Mouse (Mus musculus): ENCODE data around the gene Wdr90. TPM values are rescaled to one million over a fixed set of nuclear protein-coding genes. Genes with fewer than 3 reads are reported as not detected.
"Not testable (repeated sequence)": the region's sequence is repeated elsewhere in the genome, so short reads cannot be mapped to it uniquely, and the experiment has no call there.

Wdr90 gene
- polyA plus RNA-seq, 1 experiment, result 21.6 TPM

- DNase-seq, result no peak
- peak overlapping the region; percentile 96 for H3K4me3 ChIP-seq (replicated peaks; ENCODE audit: insufficient read depth, low read depth, low read length)
- H3K27me3 ChIP-seq (ENCODE audit: control insufficient read depth, insufficient read depth, low read length), result no peaks in the 10 kb centered on the region
- WGBS, result 43% methylated on average over 10 of the region's 10 CpGs
- TF ChIP-seq POLR2A (IDR thresholded peaks at IDR 0.05; ENCODE audit: borderline replicate concordance, insufficient read depth, low read length) (no peak), CTCF (IDR thresholded peaks at IDR 0.05; ENCODE audit: borderline replicate concordance, insufficient read depth, low read depth, low read length) (no peak)
- H3K4me1 ChIP-seq (ENCODE audit: control insufficient read depth, insufficient read depth, low read length), result peaks cover 28% of the 10 kb centered on the region
- no peak overlapping the region for H3K27ac ChIP-seq (ENCODE audit: insufficient read depth, low read length)
These were observed 15.1 kb upstream of the Wdr90 start for GRCm38 (mm10) chr17:25876347-25876915.

GRCm38 (mm10) chr17:25875171-25876136 is 14.2 kb upstream of the Wdr90 start:
- under 1% methylated on average over 59 of the region's 59 CpGs for WGBS

GRCm38 (mm10) chr17:25874721-25875170 is 13.4 kb upstream of the Wdr90 start, which contains the start of gene Mettl26:
TSS of gene Mettl26 (plus strand) at chr17:25875074.
- H3K27ac ChIP-seq (ENCODE audit: insufficient read depth, low read length), result peak within 1 kb of the TSS; percentile 74
- TF ChIP-seq POLR2A (IDR thresholded peaks at IDR 0.05; ENCODE audit: borderline replicate concordance, insufficient read depth, low read length) (no peak), CTCF (IDR thresholded peaks at IDR 0.05; ENCODE audit: borderline replicate concordance, insufficient read depth, low read depth, low read length) (0 out of 2 replicates have a peak, but pooled peaks have one; percentile 7)
- H3K27me3 ChIP-seq (ENCODE audit: control insufficient read depth, insufficient read depth, low read length), result no peaks in the 10 kb centered on the region
- under 1% methylated on average over 25 of the region's 25 CpGs for WGBS
- peaks cover 13% of the 10 kb centered on the region for H3K4me1 ChIP-seq (ENCODE audit: control insufficient read depth, insufficient read depth, low read length)
- H3K4me3 ChIP-seq (replicated peaks; ENCODE audit: insufficient read depth, low read depth, low read length), result peak within 1 kb of the TSS; percentile 96
- peak; percentile 87 to 97 for DNase-seq

More at GRCm38 (mm10) chr17:25875171-25876136, 14.2 kb upstream of the Wdr90 start:
- peak; percentile 92 to 93 for DNase-seq
- no peak for TF ChIP-seq CTCF (IDR thresholded peaks at IDR 0.05; ENCODE audit: borderline replicate concordance, insufficient read depth, low read depth, low read length)
- peak; percentile 99 for TF ChIP-seq POLR2A (IDR thresholded peaks at IDR 0.05; ENCODE audit: borderline replicate concordance, insufficient read depth, low read length)
- Histone ChIP-seq H3K4me3 (replicated peaks; ENCODE audit: insufficient read depth, low read depth, low read length) (peak overlapping the region; percentile 96), H3K27ac (ENCODE audit: insufficient read depth, low read length) (peak overlapping the region; percentile 74), H3K4me1 (ENCODE audit: control insufficient read depth, insufficient read depth, low read length) (peaks cover 21% of the 10 kb centered on the region), H3K27me3 (ENCODE audit: control insufficient read depth, insufficient read depth, low read length) (no peaks in the 10 kb centered on the region)

GRCm38 (mm10) chr17:25874148-25874720 is 12.9 kb upstream of the Wdr90 start:
- H3K4me3 ChIP-seq (replicated peaks; ENCODE audit: insufficient read depth, low read depth, low read length), result peak overlapping the region; percentile 96
- peaks cover 12% of the 10 kb centered on the region for H3K4me1 ChIP-seq (ENCODE audit: control insufficient read depth, insufficient read depth, low read length)
- peak overlapping the region; percentile 67 for H3K27ac ChIP-seq (ENCODE audit: insufficient read depth, low read length)
- 10% methylated on average over 14 of the region's 14 CpGs for WGBS
- no peaks in the 10 kb centered on the region for H3K27me3 ChIP-seq (ENCODE audit: control insufficient read depth, insufficient read depth, low read length)
- TF ChIP-seq POLR2A (IDR thresholded peaks at IDR 0.05; ENCODE audit: borderline replicate concordance, insufficient read depth, low read length), result no peak
- TF ChIP-seq CTCF (IDR thresholded peaks at IDR 0.05; ENCODE audit: borderline replicate concordance, insufficient read depth, low read depth, low read length), result no peak
- no peak for DNase-seq

GRCm38 (mm10) chr17:25873405-25874147 is 12.3 kb upstream of the Wdr90 start:
- H3K4me1 ChIP-seq (ENCODE audit: control insufficient read depth, insufficient read depth, low read length), result peaks cover 16% of the 10 kb centered on the region
- no peak for DNase-seq
- H3K27me3 ChIP-seq (ENCODE audit: control insufficient read depth, insufficient read depth, low read length), result no peaks in the 10 kb centered on the region
- no peak overlapping the region for H3K4me3 ChIP-seq (replicated peaks; ENCODE audit: insufficient read depth, low read depth, low read length)
- WGBS, result 84% methylated on average over 11 of the region's 11 CpGs
- no peak for TF ChIP-seq POLR2A (IDR thresholded peaks at IDR 0.05; ENCODE audit: borderline replicate concordance, insufficient read depth, low read length)
- TF ChIP-seq CTCF (IDR thresholded peaks at IDR 0.05; ENCODE audit: borderline replicate concordance, insufficient read depth, low read depth, low read length), result no peak
- H3K27ac ChIP-seq (ENCODE audit: insufficient read depth, low read length), result no peak overlapping the region

GRCm38 (mm10) chr17:25872676-25873075 is 11.4 kb upstream of the Wdr90 start:
- no peak for DNase-seq
- peaks cover 16% of the 10 kb centered on the region for H3K4me1 ChIP-seq (ENCODE audit: control insufficient read depth, insufficient read depth, low read length)
- H3K4me3 ChIP-seq (replicated peaks; ENCODE audit: insufficient read depth, low read depth, low read length), result no peak overlapping the region
- no peak for TF ChIP-seq POLR2A (IDR thresholded peaks at IDR 0.05; ENCODE audit: borderline replicate concordance, insufficient read depth, low read length)
- no peak for TF ChIP-seq CTCF (IDR thresholded peaks at IDR 0.05; ENCODE audit: borderline replicate concordance, insufficient read depth, low read depth, low read length)
- no peaks in the 10 kb centered on the region for H3K27me3 ChIP-seq (ENCODE audit: control insufficient read depth, insufficient read depth, low read length)
- H3K27ac ChIP-seq (ENCODE audit: insufficient read depth, low read length), result no peak overlapping the region
- WGBS, result 85% methylated on average over 3 of the region's 3 CpGs

GRCm38 (mm10) chr17:25871566-25871965 is 10.3 kb upstream of the Wdr90 start:
- not testable (repeated sequence) for H3K27me3 ChIP-seq (ENCODE audit: control insufficient read depth, insufficient read depth, low read length); H3K4me3 ChIP-seq (replicated peaks; ENCODE audit: insufficient read depth, low read depth, low read length); DNase-seq; H3K27ac ChIP-seq (ENCODE audit: insufficient read depth, low read length)
- H3K4me1 ChIP-seq (ENCODE audit: control insufficient read depth, insufficient read depth, low read length), result peaks cover 15% of the 10 kb centered on the region
